Mouse (Mus musculus): ENCODE data around the gene Tmem25.
"Not testable (repeated sequence)": the region's sequence is repeated elsewhere in the genome, so short reads cannot be mapped to it uniquely, and the experiment has no call there.

DNA sequence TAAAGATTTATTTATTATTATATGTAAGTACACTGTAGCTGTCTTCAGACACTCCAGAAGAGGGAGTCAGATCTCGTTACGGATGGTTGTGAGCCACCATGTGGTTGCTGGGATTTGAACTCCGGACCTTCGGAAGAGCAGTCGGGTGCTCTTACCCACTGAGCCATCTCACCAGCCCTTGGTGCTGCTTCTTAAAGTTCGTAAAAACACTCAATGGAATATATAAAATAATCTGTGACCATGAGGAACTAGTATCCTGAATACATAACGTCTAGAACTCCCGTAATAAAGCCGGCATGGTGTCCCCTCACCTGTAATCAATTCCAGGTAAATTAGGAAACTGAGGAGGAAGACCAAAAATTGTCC, 31.1 kb downstream of the Tmem25 start:
- TF ChIP-seq SMC3 (IDR thresholded peaks at IDR 0.05; ENCODE audit: low read depth, low read length); POLR2AphosphoS2 (IDR thresholded peaks at IDR 0.05; ENCODE audit: low read depth, low read length); MAX (IDR thresholded peaks at IDR 0.05; ENCODE audit: low read length); JUND (conservative IDR thresholded peaks at IDR 0.05; ENCODE audit: low read depth, low read length); POLR2A (IDR thresholded peaks at IDR 0.05; ENCODE audit: low read depth, low read length); ETS1 (conservative IDR thresholded peaks at IDR 0.05; ENCODE audit: low read depth, low read length); CHD2 (IDR thresholded peaks at IDR 0.05; ENCODE audit: low read length); HCFC1 (IDR thresholded peaks at IDR 0.05; ENCODE audit: low read depth, low read length); EP300 (IDR thresholded peaks at IDR 0.05; ENCODE audit: low read length); RCOR1 (conservative IDR thresholded peaks at IDR 0.05; ENCODE audit: low read depth, low read length): not testable (repeated sequence)
- TF ChIP-seq CTCF (conservative IDR thresholded peaks at IDR 0.05 in 1 of 2, IDR thresholded peaks at IDR 0.05 in 1 of 2; ENCODE audit: low read depth in 2 of 2, low read length in 2 of 2) (peak in 1 of 2 experiments; percentile 15; a peak in 1 of 4 replicates), TBP (conservative IDR thresholded peaks at IDR 0.05; ENCODE audit: low read depth, low read length) (0 out of 2 replicates have a peak, but pooled peaks have one; percentile 39)

Data from CH12.LX (cell line).